Mouse (Mus musculus) heart, embryonic 16.5 days (tissue): ENCODE results near the gene Gm4763. TPM values are rescaled to one million over a fixed set of nuclear protein-coding genes. Genes with fewer than 3 reads are reported as not detected.
"Not testable (repeated sequence)": the region's sequence is repeated elsewhere in the genome, so short reads cannot be mapped to it uniquely, and the experiment has no call there.

ENCODE experiments used
- ATAC-seq: fragments of 200-750 bp; cut with Nextera tagmentation; replicated peaks from 2 replicates; pipeline ENCODE4 v1.8.0; 2017; ENCODE audit warnings: moderate number of reproducible peaks; ENCODE audit not compliant: insufficient read depth, low FRiP score; ENCODE audit errors: extremely low read depth
- H3K27ac ChIP-seq: fragments of 300-500 bp; sonication (generic); 2 replicates; pipeline ENCODE4 v1.5.1; 2014; ENCODE audit warnings: mild to moderate bottlenecking, low read length, control low read depth, moderate library complexity
- H3K27me3 ChIP-seq: fragments of 300-500 bp; sonication (generic); 2 replicates; pipeline ENCODE4 v1.6.1; 2014; ENCODE audit warnings: low read length, mixed read lengths; ENCODE audit not compliant: control insufficient read depth, insufficient read depth
- H3K36me3 ChIP-seq: fragments of 300-500 bp; sonication (generic); 2 replicates; pipeline ENCODE4 v1.6.1; 2014; ENCODE audit not compliant: control insufficient read depth, insufficient read depth
- H3K4me1 ChIP-seq: fragments of 300-500 bp; sonication (generic); 2 replicates; pipeline ENCODE4 v1.6.1; 2014; ENCODE audit warnings: low read length, mixed read lengths; ENCODE audit not compliant: control insufficient read depth, insufficient read depth
- H3K4me2 ChIP-seq: fragments of 300-500 bp; sonication (generic); 2 replicates; pipeline ENCODE4 v1.6.1; 2014; ENCODE audit warnings: low read depth, mild to moderate bottlenecking, control low read depth, low read length
- H3K4me3 ChIP-seq: fragments of 300-500 bp; sonication (generic); 2 replicates; pipeline ENCODE4 v1.5.1; 2014; ENCODE audit warnings: mild to moderate bottlenecking, control low read depth, low read length
- H3K9ac ChIP-seq: fragments of 300-500 bp; sonication (generic); 2 replicates; pipeline ENCODE4 v1.6.1; 2014; ENCODE audit warnings: low read length, control low read depth
- H3K9me3 ChIP-seq: fragments of 300-500 bp; sonication (generic); replicated peaks from 2 replicates; pipeline ENCODE4 v1.6.1; 2016; ENCODE audit warnings: low read length; ENCODE audit not compliant: control insufficient read depth
- WGBS: fragments of 180-500 bp; shearing (Covaris S2); extraction: QIAGEN DNeasy Blood & Tissue Kit; methylation state at CpG from one replicate; pipeline ENCODE4 v1.1.7; 2014; 5-methylcytosine and 5-hydroxymethylcytosine counted together
- polyA plus RNA-seq: library from polyadenylated mRNA; unstranded; fragments of >200 nt; fragmentation: Nextera tagmentation; extraction: Ambion mirVana; gene quantifications from 2 replicates; pipeline ENCODE4 v1.2.1, GENCODE M21; 2015

The Gm4763 gene
- polyA plus RNA-seq, 1 experiment from 2014 or later, result not detected

- H3K36me3 ChIP-seq, result not testable (repeated sequence)
- 65% methylated on average over 7 of the region's 7 CpGs for WGBS
These were observed 42.6 kb downstream of the Gm4763 start for GRCm38 (mm10) chr7:24684121-24684520.

GRCm38 (mm10) chr7:24676575-24676974 lies 50.1 kb downstream of the Gm4763 start, which contains the start of gene Tex101:
TSS of gene Tex101 (minus strand) at chr7:24676675.
- WGBS, result 77% methylated on average over 9 of the region's 9 CpGs
- no peak for ATAC-seq
- no peaks in the 10 kb centered on the region for H3K36me3 ChIP-seq

More at GRCm38 (mm10) chr7:24684121-24684520, 42.6 kb downstream of the Gm4763 start:
- not testable (repeated sequence) for H3K4me2 ChIP-seq, H3K27me3 ChIP-seq, H3K27ac ChIP-seq, ATAC-seq, H3K9me3 ChIP-seq, H3K4me3 ChIP-seq, H3K4me1 ChIP-seq, H3K9ac ChIP-seq

GRCm38 (mm10) chr7:24671944-24672439 lies 54.7 kb downstream of the Gm4763 start:
- H3K9me3 ChIP-seq, result no peaks in the 10 kb centered on the region
- H3K27ac ChIP-seq, result no peak overlapping the region

More at GRCm38 (mm10) chr7:24676575-24676974, 50.1 kb downstream of the Gm4763 start, which contains the start of gene Tex101:
- Histone ChIP-seq H3K4me2 (no peak within 1 kb of the TSS), H3K4me3 (no peak within 1 kb of the TSS), H3K9ac (no peak within 1 kb of the TSS), H3K9me3 (no peaks in the 10 kb centered on the region), H3K27me3 (no peaks in the 10 kb centered on the region), H3K27ac (no peak within 1 kb of the TSS), H3K4me1 (no peaks in the 10 kb centered on the region)

More at GRCm38 (mm10) chr7:24671944-24672439, 54.7 kb downstream of the Gm4763 start:
- Histone ChIP-seq H3K4me3 (no peak overlapping the region), H3K4me2 (no peak overlapping the region), H3K27me3 (0 out of 2 replicates have a peak, but pooled peaks cover 4% of the 10 kb centered on the region), H3K4me1 (no peaks in the 10 kb centered on the region), H3K36me3 (no peaks in the 10 kb centered on the region), H3K9ac (no peak overlapping the region)
- 86% methylated on average over 23 of the region's 23 CpGs for WGBS
- ATAC-seq, result no peak

Other genes starting within 250 kb of the Gm4763 start
- 1.2 and 1.3 TPM in 2 replicates for gene Cadm4, start 244.9 kb downstream of the Gm4763 start, polyA plus RNA-seq
- 40.9 and 43.0 TPM in 2 replicates for gene Zfp428, start 219.9 kb downstream of the Gm4763 start, polyA plus RNA-seq
- 0.26 and 0.35 TPM in 2 replicates for gene AC161166.1, start 214.5 kb downstream of the Gm4763 start, polyA plus RNA-seq
- gene Irgq, start 196.2 kb downstream of the Gm4763 start, polyA plus RNA-seq, result 6.1 and 6.8 TPM in 2 replicates
- 0.17 TPM in 2 replicates for gene Pinlyp, start 180.8 kb downstream of the Gm4763 start, polyA plus RNA-seq
- 79.7 and 91.5 TPM in 2 replicates for gene Xrcc1, start 180.6 kb downstream of the Gm4763 start, polyA plus RNA-seq
- 23.5 and 26.1 TPM in 2 replicates for gene Ethe1, start 139.4 kb downstream of the Gm4763 start, polyA plus RNA-seq
- gene Zfp575, start 139.3 kb downstream of the Gm4763 start, polyA plus RNA-seq, result 0.87 and 0.96 TPM in 2 replicates
- 0.09 and 0.17 TPM in 2 replicates for gene Phldb3, start 116.1 kb downstream of the Gm4763 start, polyA plus RNA-seq
- gene Lypd3, start 90.4 kb downstream of the Gm4763 start, polyA plus RNA-seq, result 0.08 TPM in 1 of 2 replicates, not detected in the other
- gene Tex101, start 50.2 kb downstream of the Gm4763 start, polyA plus RNA-seq, result not detected in 2 replicates
- not detected in 2 replicates for gene BC049730, start 17.7 kb downstream of the Gm4763 start, polyA plus RNA-seq
- 0.25 and 0.30 TPM in 2 replicates for gene Cd177, start 33.4 kb upstream of the Gm4763 start, polyA plus RNA-seq
- gene Ceacam10, start 50.3 kb upstream of the Gm4763 start, polyA plus RNA-seq, result 0.22 TPM in 1 of 2 replicates, not detected in the other
- gene Gm9844, start 135.3 kb upstream of the Gm4763 start, polyA plus RNA-seq, result 4.7 and 20.8 TPM in 2 replicates
- not detected in 2 replicates for gene Lypd4, start 143.0 kb upstream of the Gm4763 start, polyA plus RNA-seq
- not detected in 2 replicates for gene Dmrtc2, start 143.1 kb upstream of the Gm4763 start, polyA plus RNA-seq
- 1,139 and 1,152 TPM in 2 replicates for gene Rps19, start 157.5 kb upstream of the Gm4763 start, polyA plus RNA-seq
- gene Cd79a, start 170.5 kb upstream of the Gm4763 start, polyA plus RNA-seq, result 0.36 and 0.38 TPM in 2 replicates
- gene Arhgef1, start 176.0 kb upstream of the Gm4763 start, polyA plus RNA-seq, result 75.4 and 80.9 TPM in 2 replicates
- not detected in 2 replicates for gene Gm4881, start 217.6 kb upstream of the Gm4763 start, polyA plus RNA-seq
- gene Rabac1, start 245.8 kb upstream of the Gm4763 start, polyA plus RNA-seq, result 270 and 275 TPM in 2 replicates